Mouse (Mus musculus) neural tube, embryonic 11.5 days (tissue): Measurements from ENCODE around the gene Ppara. TPM values are rescaled to one million over a fixed set of nuclear protein-coding genes. Genes with fewer than 3 reads are reported as not detected.
A peak's percentile ranks its signal among the peaks of the same experiment; 100 is the strongest.

Experiments used
- ATAC-seq: fragments of 200-750 bp; cut with Nextera tagmentation; 2 replicates; pipeline ENCODE4 v1.8.0; 2017; ENCODE audit warnings: moderate number of reproducible peaks, mild to moderate bottlenecking, moderate TSS enrichment, moderate library complexity; ENCODE audit not compliant: insufficient read depth, low FRiP score, low TSS enrichment
- DNase-seq: peaks from one replicate; pipeline ENCODE4 v3.0.0-alpha.2; 2015; ENCODE audit warnings: low spot score
- H3K27ac ChIP-seq: fragments of 300-500 bp; sonication (generic); 2 replicates; pipeline ENCODE4 v1.5.1; 2014; ENCODE audit warnings: low read depth, mild to moderate bottlenecking, low read length
- H3K27me3 ChIP-seq: fragments of 300-500 bp; sonication (generic); 2 replicates; pipeline ENCODE4 v1.6.1; 2014; ENCODE audit warnings: mild to moderate bottlenecking, low read length, mixed read lengths; ENCODE audit not compliant: control insufficient read depth, insufficient read depth
- H3K36me3 ChIP-seq: fragments of 300-500 bp; sonication (generic); 2 replicates; pipeline ENCODE4 v1.6.1; 2014; ENCODE audit warnings: mild to moderate bottlenecking, low read length, moderate library complexity, mixed read lengths; ENCODE audit not compliant: control insufficient read depth, insufficient read depth
- H3K4me1 ChIP-seq: fragments of 300-500 bp; sonication (generic); 2 replicates; pipeline ENCODE4 v1.6.1; 2014; ENCODE audit warnings: low read length, mixed read lengths; ENCODE audit not compliant: control insufficient read depth, insufficient read depth
- H3K4me2 ChIP-seq: fragments of 300-500 bp; sonication (generic); 2 replicates; pipeline ENCODE4 v1.6.1; 2014; ENCODE audit warnings: low read depth, mild to moderate bottlenecking, moderate library complexity
- H3K4me3 ChIP-seq: fragments of 300-500 bp; sonication (generic); 2 replicates; pipeline ENCODE4 v1.5.1; 2014; ENCODE audit warnings: low read depth, low read length
- H3K9ac ChIP-seq: fragments of 300-500 bp; sonication (generic); 2 replicates; pipeline ENCODE4 v1.6.1; 2014; ENCODE audit warnings: mild to moderate bottlenecking, low read length
- H3K9me3 ChIP-seq: fragments of 300-500 bp; sonication (generic); 2 replicates; pipeline ENCODE4 v1.6.1; 2016; ENCODE audit warnings: low read length; ENCODE audit not compliant: control insufficient read depth
- WGBS: fragments of 180-500 bp; shearing (Covaris S2); extraction: QIAGEN DNeasy Blood & Tissue Kit; methylation state at CpG from one replicate; pipeline ENCODE4 v1.1.7; 2014; 5-methylcytosine and 5-hydroxymethylcytosine counted together
- polyA plus RNA-seq: library from polyadenylated mRNA; unstranded; fragments of >200 nt; fragmentation: Nextera tagmentation; extraction: Ambion mirVana; gene quantifications from 2 replicates; pipeline ENCODE4 v1.2.1, GENCODE M21; 2014

Gene Ppara
- polyA plus RNA-seq: 0.07 and 0.25 TPM in 2 replicates

DNA sequence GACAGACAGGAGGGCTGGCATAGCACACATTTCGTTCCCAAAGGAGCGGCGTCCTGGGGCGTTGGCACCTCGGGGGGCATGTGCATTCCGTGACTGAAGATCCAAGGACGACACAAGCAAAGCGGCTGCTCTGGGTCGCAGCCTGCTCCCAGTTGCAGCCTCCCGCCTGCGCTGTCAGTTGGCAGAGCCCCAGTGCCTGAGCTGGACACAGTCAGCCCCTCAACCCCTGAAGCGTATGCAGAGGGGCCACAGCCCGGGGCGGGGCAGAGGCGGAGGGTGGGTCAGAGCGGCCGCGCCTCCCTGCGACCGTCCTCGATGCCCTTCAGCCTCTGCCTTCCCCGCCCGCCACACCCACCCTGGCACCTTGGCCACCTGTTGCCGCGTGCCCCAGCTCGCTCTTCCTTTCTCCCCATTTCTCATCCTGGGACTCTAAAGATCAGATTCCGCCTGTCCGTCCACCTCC lies at the start of gene Ppara:
Gene Ppara (plus strand): TSS at position 413 of the 463 bp plus-strand sequence.
- H3K36me3 ChIP-seq: no peaks in the 10 kb centered on the region
- ATAC-seq: no peak
- peaks cover 3% of the 10 kb centered on the region; the same call in 1 of the 2 replicates for H3K4me1 ChIP-seq
- no peak within 1 kb of the TSS for H3K27ac ChIP-seq
- DNase-seq: no peak
- WGBS: 3% methylated on average over 25 of the region's 28 CpGs
- peak within 1 kb of the TSS; percentile 41 for H3K9ac ChIP-seq
- H3K27me3 ChIP-seq: peaks cover 48% of the 10 kb centered on the region
- no peaks in the 10 kb centered on the region for H3K9me3 ChIP-seq
- H3K4me2 ChIP-seq: peak within 1 kb of the TSS; percentile 92
- H3K4me3 ChIP-seq: peak within 1 kb of the TSS; percentile 65

DNA sequence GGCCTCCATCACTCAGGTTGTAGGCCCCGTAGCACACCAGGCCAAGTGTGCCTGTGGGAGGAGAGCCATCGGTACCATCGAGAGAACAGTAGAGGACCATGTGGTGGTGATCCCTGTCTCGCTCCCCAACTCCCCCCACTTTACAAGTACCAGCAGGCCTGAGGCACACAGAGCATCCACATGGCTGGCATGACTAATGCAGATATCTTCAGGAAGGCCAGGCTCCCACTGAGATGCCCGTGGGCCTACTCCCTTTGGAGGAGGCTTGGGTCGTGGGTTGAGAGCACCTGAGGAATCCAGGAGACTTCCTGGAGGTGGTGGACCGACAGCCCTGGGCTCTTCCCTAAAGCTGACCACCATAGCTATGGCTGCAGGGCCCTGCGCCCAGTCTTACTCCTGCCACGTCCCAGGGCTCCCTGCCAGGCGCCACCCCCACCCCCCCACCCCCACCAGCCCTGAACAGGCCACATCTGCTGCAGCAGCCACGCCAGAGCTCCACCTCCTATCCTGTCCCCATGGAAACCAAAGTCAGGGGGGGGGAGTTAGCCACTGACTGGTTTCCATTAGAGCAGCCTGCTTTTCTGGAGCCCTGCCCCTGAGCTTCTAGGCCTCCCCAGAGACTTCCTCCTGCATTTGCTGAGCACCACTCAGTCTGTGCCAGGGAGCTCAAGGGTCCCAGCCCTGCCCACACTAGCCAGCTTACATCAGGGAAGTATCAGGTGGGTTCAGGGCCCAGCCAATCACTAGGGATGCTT lies 48.0 kb upstream of the Ppara start:
- 73% methylated on average over 11 of the region's 11 CpGs for WGBS
- ATAC-seq: 0 out of 2 replicates have a peak, but pooled peaks have one; percentile 38
- Histone ChIP-seq H3K4me3 (no peak overlapping the region), H3K27ac (no peak overlapping the region), H3K36me3 (no peaks in the 10 kb centered on the region), H3K27me3 (no peaks in the 10 kb centered on the region), H3K4me1 (peaks cover 4% of the 10 kb centered on the region; the same call in 1 of the 2 replicates), H3K9me3 (no peaks in the 10 kb centered on the region), H3K4me2 (no peak overlapping the region), H3K9ac (no peak overlapping the region)
- peak; percentile 46 for DNase-seq

DNA sequence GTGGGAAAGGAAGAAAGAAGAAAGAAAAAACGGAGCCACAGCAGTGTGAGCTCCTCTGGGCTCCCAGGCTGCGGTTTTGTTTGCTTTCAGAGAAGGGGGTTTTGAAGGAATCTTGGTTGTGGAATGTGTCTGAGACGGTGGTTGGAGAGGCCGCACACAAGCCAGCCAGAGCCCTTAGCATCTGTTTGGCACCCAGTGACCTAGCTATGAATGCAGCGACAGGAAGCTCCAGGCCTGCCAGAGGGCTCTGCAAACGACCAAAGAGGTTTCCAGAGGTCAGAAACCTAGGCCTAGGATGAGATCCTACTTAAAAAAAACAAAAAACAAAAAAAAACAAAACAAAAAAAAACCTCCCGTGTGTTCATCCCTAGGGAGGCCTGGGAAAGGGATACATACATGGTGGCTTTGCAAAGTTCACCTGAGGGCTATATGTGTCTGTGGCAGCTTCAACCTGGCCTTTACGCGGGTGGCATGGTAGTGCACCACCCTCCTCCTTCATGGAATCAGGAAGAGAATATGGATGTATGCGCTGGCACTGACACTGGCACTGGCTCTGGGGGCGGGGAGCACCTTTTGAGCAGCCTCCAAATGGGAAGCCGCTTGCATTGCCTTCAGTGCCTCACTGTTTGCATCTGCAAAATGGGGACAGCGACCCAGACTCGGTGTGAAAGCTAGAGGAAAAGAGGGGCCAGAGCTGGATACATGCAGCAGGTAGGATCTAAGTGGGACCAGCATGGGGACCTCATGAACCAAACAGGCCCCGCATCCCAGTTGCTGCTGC lies 47.0 kb upstream of the Ppara start:
- Histone ChIP-seq H3K9ac (no peak overlapping the region), H3K27ac (no peak overlapping the region), H3K9me3 (no peaks in the 10 kb centered on the region), H3K4me2 (no peak overlapping the region), H3K36me3 (no peaks in the 10 kb centered on the region), H3K4me3 (no peak overlapping the region), H3K27me3 (no peaks in the 10 kb centered on the region), H3K4me1 (peaks cover 4% of the 10 kb centered on the region; the same call in 1 of the 2 replicates)
- ATAC-seq (no peak), DNase-seq (no peak)
- 82% methylated on average over 15 of the region's 15 CpGs for WGBS

DNA sequence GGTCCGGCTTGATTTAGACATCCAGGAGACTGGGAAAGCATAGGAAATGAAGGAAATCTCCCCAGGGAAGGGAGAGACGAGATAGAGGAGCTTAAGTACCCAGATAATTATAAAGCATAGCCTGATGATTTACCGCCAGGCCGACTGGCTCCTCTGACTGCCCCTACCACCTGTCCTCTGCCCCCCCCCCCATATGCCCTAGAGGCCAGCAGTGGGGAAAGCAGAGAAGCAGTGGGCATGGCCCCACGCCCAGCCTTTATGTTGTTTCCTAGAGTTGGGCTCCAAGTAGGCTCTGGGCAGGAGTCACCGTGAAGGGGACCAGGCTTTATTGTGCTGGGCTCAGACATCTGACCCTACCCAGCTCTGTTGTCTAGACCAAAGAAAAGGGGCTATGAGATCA lies 46.0 kb upstream of the Ppara start:
- Histone ChIP-seq H3K9me3 (no peaks in the 10 kb centered on the region), H3K27ac (no peak overlapping the region), H3K4me2 (no peak overlapping the region), H3K36me3 (no peaks in the 10 kb centered on the region), H3K9ac (no peak overlapping the region), H3K27me3 (no peaks in the 10 kb centered on the region), H3K4me3 (no peak overlapping the region), H3K4me1 (peaks cover 4% of the 10 kb centered on the region; the same call in 1 of the 2 replicates)
- ATAC-seq (no peak), DNase-seq (no peak)
- WGBS: 74% methylated on average over 6 of the region's 6 CpGs

DNA sequence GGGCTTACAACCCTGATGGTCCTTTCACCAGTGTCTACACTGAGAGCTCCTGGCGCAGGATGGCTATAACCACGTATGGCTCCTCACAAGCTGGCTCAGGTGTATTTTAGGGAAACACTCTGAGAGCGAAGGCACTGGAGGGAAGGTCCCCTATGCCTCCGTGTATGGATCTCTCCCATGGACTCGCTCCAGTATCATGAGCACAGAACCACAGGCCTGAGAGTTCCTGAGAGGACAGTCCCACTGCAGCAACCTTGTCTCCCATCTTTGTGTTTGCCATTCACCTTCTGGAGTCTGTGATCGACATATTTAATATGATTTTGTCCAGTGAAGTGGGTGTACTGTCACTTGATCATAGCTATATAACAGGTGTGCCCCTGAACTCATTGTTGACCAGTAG lies 45.3 kb upstream of the Ppara start:
- no peaks in the 10 kb centered on the region for H3K36me3 ChIP-seq
- DNase-seq: no peak
- 89% methylated on average over 6 of the region's 6 CpGs for WGBS

DNA sequence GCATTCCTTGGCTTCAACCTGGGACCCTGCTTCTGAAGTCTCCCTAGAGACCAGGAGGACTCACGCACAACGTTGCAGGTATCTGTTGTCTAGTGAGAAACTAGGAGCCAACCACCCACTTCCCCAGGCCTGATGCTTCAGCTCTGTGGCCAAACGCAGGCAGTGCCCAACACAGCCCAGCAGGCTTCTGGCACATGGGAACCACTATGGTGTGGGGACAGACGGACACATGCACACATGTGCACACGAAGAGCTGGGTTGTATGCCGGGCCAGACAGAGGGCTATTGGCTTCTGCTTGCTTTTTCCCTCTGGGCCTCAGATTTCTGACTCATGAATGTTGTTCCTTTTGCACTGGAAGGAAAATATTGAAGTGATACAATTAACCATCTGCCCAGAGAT lies 44.7 kb upstream of the Ppara start:
- H3K36me3 ChIP-seq: no peaks in the 10 kb centered on the region
- WGBS: 86% methylated on average over 6 of the region's 6 CpGs
- H3K9ac ChIP-seq: no peak overlapping the region
- no peak overlapping the region for H3K4me2 ChIP-seq
- no peak overlapping the region for H3K4me3 ChIP-seq
- ATAC-seq (no peak), DNase-seq (no peak)
- H3K4me1 ChIP-seq: peaks cover 4% of the 10 kb centered on the region; the same call in 1 of the 2 replicates
- H3K27me3 ChIP-seq: no peaks in the 10 kb centered on the region
- no peaks in the 10 kb centered on the region for H3K9me3 ChIP-seq
- no peak overlapping the region for H3K27ac ChIP-seq

More for the DNA sequence above, 45.3 kb upstream of the Ppara start:
- H3K9me3 ChIP-seq: no peaks in the 10 kb centered on the region
- no peak overlapping the region for H3K27ac ChIP-seq
- H3K9ac ChIP-seq: no peak overlapping the region
- no peaks in the 10 kb centered on the region for H3K27me3 ChIP-seq
- no peak overlapping the region for H3K4me2 ChIP-seq
- peaks cover 4% of the 10 kb centered on the region; the same call in 1 of the 2 replicates for H3K4me1 ChIP-seq
- ATAC-seq: no peak
- no peak overlapping the region for H3K4me3 ChIP-seq

DNA sequence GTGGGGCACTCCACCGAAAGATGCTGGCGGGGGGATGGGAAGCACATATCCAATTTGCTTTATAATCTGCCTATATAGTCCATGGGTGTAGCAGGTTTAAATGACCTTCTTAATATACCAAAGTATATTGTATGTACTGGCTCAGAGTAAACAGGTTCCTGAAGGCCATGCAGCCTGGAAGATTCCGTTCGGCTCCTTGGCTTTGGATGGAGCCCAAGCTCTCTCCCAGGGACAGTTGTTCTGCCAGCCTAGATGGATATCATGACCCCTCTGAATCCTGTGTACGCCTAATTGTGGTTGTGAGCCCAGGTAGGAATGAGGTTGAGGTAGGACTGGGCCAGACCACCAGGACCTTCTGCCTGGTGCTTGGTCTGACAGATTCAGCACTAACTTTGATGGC lies 43.9 kb upstream of the Ppara start:
- DNase-seq (no peak), ATAC-seq (no peak)
- Histone ChIP-seq H3K9ac (no peak overlapping the region), H3K4me3 (no peak overlapping the region), H3K27me3 (no peaks in the 10 kb centered on the region), H3K9me3 (no peaks in the 10 kb centered on the region), H3K4me2 (no peak overlapping the region), H3K4me1 (peaks cover 4% of the 10 kb centered on the region; the same call in 1 of the 2 replicates), H3K36me3 (no peaks in the 10 kb centered on the region), H3K27ac (no peak overlapping the region)
- WGBS: 89% methylated on average over 5 of the region's 5 CpGs

DNA sequence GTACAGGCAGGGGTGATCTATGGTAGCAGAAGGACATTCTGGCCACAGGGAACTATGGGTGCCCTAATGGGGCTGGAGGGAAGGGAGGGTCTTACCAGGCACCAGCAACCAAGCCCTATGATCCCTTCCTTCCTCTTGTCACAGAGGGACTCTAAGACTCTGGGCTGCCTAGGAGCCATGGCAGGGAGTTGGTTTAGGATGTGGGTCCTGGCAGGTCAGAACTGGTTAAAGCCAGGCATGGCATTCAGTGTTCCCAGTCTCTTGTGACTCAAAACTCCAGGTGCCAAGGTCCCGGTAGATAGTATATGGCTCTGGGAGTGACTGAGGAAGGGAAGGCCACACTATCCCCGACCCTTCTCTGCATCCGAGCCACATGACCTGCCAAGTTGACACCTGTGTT lies 41.7 kb upstream of the Ppara start:
- DNase-seq (no peak), ATAC-seq (no peak)
- Histone ChIP-seq H3K9ac (no peak overlapping the region), H3K27me3 (no peaks in the 10 kb centered on the region), H3K9me3 (no peaks in the 10 kb centered on the region), H3K27ac (no peak overlapping the region), H3K36me3 (no peaks in the 10 kb centered on the region), H3K4me1 (no peaks in the 10 kb centered on the region), H3K4me3 (no peak overlapping the region), H3K4me2 (no peak overlapping the region)
- WGBS: 80% methylated on average over 3 of the region's 3 CpGs
